Comparison of ENCODE assay signal across 8 mouse cellular contexts in the genomic region with DNA sequence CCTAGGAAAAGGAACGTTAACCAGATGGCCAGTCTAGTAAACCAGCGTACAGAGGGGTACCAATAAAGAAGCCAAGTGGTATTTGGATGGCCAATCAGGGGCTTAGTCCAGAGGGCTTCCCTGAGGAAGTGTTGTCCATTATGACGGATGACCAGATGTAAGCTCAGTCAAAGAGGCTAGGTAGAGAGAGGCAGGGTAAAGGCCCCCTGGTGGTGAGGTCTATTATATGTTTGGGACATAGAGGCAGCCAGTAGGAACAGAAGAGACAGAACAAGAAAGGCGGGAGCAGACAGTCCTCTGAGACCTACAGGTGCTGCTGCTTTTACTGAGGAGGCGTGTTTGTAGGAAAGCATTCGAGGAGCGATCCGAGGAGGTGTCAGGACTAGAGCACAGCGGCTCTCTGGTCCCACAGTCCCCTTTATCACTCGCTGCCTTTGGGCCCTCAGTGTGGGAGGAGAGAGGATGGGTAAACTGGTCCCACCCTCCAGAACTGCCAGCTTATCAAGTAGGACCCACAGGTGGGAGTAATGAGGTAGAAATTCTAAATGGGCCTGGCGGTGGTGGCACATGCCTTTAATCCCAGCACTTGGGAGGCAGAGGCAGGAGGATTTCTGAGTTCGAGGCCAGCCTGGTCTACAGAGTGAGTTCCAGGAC. TPM values are rescaled to one million over a fixed set of nuclear protein-coding genes. Genes with fewer than 3 reads are reported as not detected.
DNase-seq lines count a peak whose midpoint lies in the region; ATAC-seq and TF ChIP-seq lines count a peak whose summit lies in the region.

No protein-coding gene starts in this region.

- intact Hi-C loops in heart, adult 2 months (cut with DNase I): loop anchor here (1.0 to 10.0 kb wide), 4 partner anchors 17 to 153 kb away; no protein-coding TSS in a partner anchor

- no peak for TF ChIP-seq POLR2A in heart, adult 2 months (IDR thresholded peaks at IDR 0.05; ENCODE audit: insufficient read depth, low read depth, low read length)

- no peak overlapping the region for H3K4me3 ChIP-seq in heart, adult 2 months
- H3K4me3 ChIP-seq in heart, embryonic 11.5 days (ENCODE audit: low read depth, low read length): no peak overlapping the region
- no peak overlapping the region for H3K4me3 ChIP-seq in G1E (ENCODE audit: low read depth, low read length)
- H3K4me3 ChIP-seq in liver, embryonic 14.5 days (ENCODE audit: insufficient read depth in 1 of 2, low read depth in 2 of 2, low read length in 2 of 2): no peak overlapping the region

- no peak overlapping the region for H3K9ac ChIP-seq in heart, adult 2 months (ENCODE audit: low read depth, low read length)
- H3K9ac ChIP-seq in heart, embryonic 11.5 days (ENCODE audit: low read depth, low read length): no peak overlapping the region
- no peak overlapping the region for H3K9ac ChIP-seq in liver, embryonic 14.5 days (replicated peaks)

- TF ChIP-seq EP300 in heart, adult 2 months (IDR thresholded peaks at IDR 0.05; ENCODE audit: insufficient read depth, low read depth, low read length): no peak
- TF ChIP-seq EP300 in liver, embryonic 14.5 days (IDR thresholded peaks at IDR 0.05; ENCODE audit: low read depth): 0 out of 2 replicates have a peak, but pooled peaks have one; percentile 27

- H3K27me3 ChIP-seq in heart, adult 2 months (ENCODE audit: control insufficient read depth, insufficient read depth, low read length): no peaks in the 10 kb centered on the region
- no peaks in the 10 kb centered on the region for H3K27me3 ChIP-seq in heart, embryonic 11.5 days (ENCODE audit: control insufficient read depth, insufficient read depth, low read length)
- H3K27me3 ChIP-seq in G1E (ENCODE audit: insufficient read depth, low read length): peaks cover 19% of the 10 kb centered on the region
- H3K27me3 ChIP-seq in liver, embryonic 14.5 days (ENCODE audit: control insufficient read depth, insufficient read depth, low read length): no peaks in the 10 kb centered on the region; the same call in none of the 2 replicates

- DNase-seq in heart, adult 2 months: peak; percentile 47 to 59
- no peak for DNase-seq in G1E (ENCODE audit: low spot score)
- DNase-seq in embryo, embryonic 10 days (ENCODE audit: low spot score): peak; percentile 77
- DNase-seq in liver, embryonic 14.5 days (ENCODE audit: low read depth in 3 of 3, low spot score in 3 of 3): peak; percentile 58 to 70 (median 61)
- peak; percentile 64 to 77 for DNase-seq in spleen, postnatal 10 days (ENCODE audit: low spot score in 2 of 2)
- no peak for DNase-seq in layer of hippocampus, adult 9-10 months (ENCODE audit: low spot score)

- H3K4me2 ChIP-seq in heart, embryonic 11.5 days: no peak overlapping the region
- peak overlapping the region; percentile 11 for H3K4me2 ChIP-seq in liver, embryonic 14.5 days (ENCODE audit: low read depth)

- TF ChIP-seq CTCF in heart, adult 2 months (IDR thresholded peaks at IDR 0.05): peak; percentile 81
- peak; percentile 56 for TF ChIP-seq CTCF in G1E (IDR thresholded peaks at IDR 0.05; ENCODE audit: low read depth, low read length)
- TF ChIP-seq CTCF in liver, embryonic 14.5 days (IDR thresholded peaks at IDR 0.05; ENCODE audit: low read depth): peak; percentile 90

- H3K27ac ChIP-seq in heart, adult 2 months: no peak overlapping the region; the same call in 1 of the 2 replicates
- no peak overlapping the region for H3K27ac ChIP-seq in heart, embryonic 11.5 days (ENCODE audit: low read depth, low read length)
- H3K27ac ChIP-seq in liver, embryonic 14.5 days: no peak overlapping the region

- no peaks in the 10 kb centered on the region for H3K36me3 ChIP-seq in heart, adult 2 months (ENCODE audit: control insufficient read depth, insufficient read depth, low read length)
- H3K36me3 ChIP-seq in heart, embryonic 11.5 days (ENCODE audit: control insufficient read depth, insufficient read depth, low read length): no peaks in the 10 kb centered on the region
- H3K36me3 ChIP-seq in G1E (replicated peaks): no peaks in the 10 kb centered on the region
- no peaks in the 10 kb centered on the region for H3K36me3 ChIP-seq in liver, embryonic 14.5 days (replicated peaks; ENCODE audit: control insufficient read depth, insufficient read depth, low read depth)

- peaks cover 6% of the 10 kb centered on the region for H3K4me1 ChIP-seq in heart, adult 2 months (ENCODE audit: control insufficient read depth, insufficient read depth, low read length)
- peaks cover 21% of the 10 kb centered on the region for H3K4me1 ChIP-seq in heart, embryonic 11.5 days (ENCODE audit: control insufficient read depth, insufficient read depth, low read length)
- H3K4me1 ChIP-seq in G1E (ENCODE audit: insufficient read depth, low read depth, low read length): peaks cover 79% of the 10 kb centered on the region
- H3K4me1 ChIP-seq in liver, embryonic 14.5 days (replicated peaks; ENCODE audit: control insufficient read depth in 2 of 2, insufficient read depth in 2 of 2, low read length in 1 of 2): peaks cover 37 to 41% of the 10 kb centered on the region in 2 experiments

- H3K9me3 ChIP-seq in heart, embryonic 11.5 days (replicated peaks; ENCODE audit: control insufficient read depth, low read length): no peaks in the 10 kb centered on the region
- H3K9me3 ChIP-seq in G1E (replicated peaks): no peaks in the 10 kb centered on the region
- H3K9me3 ChIP-seq in liver, embryonic 14.5 days (ENCODE audit: control insufficient read depth, low read length): no peaks in the 10 kb centered on the region

- WGBS in heart, adult 2 months: 67% methylated on average over 12 of the region's 12 CpGs
- 61% methylated on average over 12 of the region's 12 CpGs for WGBS in heart, embryonic 11.5 days (ENCODE audit: insufficient replicate concordance)
- WGBS in liver, embryonic 14.5 days (ENCODE audit: insufficient replicate concordance): 43% methylated on average over 12 of the region's 12 CpGs

- no peak for ATAC-seq in heart, embryonic 11.5 days (replicated peaks; ENCODE audit: insufficient number of reproducible peaks, low FRiP score, low TSS enrichment)
- ATAC-seq in G1E (ENCODE audit: extremely low read depth, insufficient number of reproducible peaks, low FRiP score, poor library complexity, severe bottlenecking): no peak
- ATAC-seq in inflammation-experienced regulatory T-cells, adult 6 months: peak; percentile 67
- ATAC-seq in liver, embryonic 14.5 days (ENCODE audit: insufficient read depth): peak; percentile 56

- H3K79me2 ChIP-seq in heart, adult 2 months (replicated peaks; ENCODE audit: control insufficient read depth, insufficient read depth, low read length): no peaks in the 10 kb centered on the region

RNA-seq across cellular contexts. Expression of a gene that starts 13.8 kb away (rescaled TPM):
- total RNA-seq in heart, adult 2 months (2021): 10 to 100 TPM; 12.1 to 18.0 TPM
- 12.0 and 13.2 TPM in 2 replicates for polyA plus RNA-seq in heart, adult 2 months (2012; rRNA removed)
- polyA plus RNA-seq in heart, embryonic 11.5 days (2014; fragmentation: Nextera tagmentation; extraction: Ambion mirVana): 22.4 and 22.5 TPM in 2 replicates
- total RNA-seq in G1E (2014; fragmentation: Nextera tagmentation) (not detected in 2 replicates), G1E (2017) (0.16 TPM in 1 of 2 replicates, not detected in the other)
- not detected in 2 replicates for polyA plus RNA-seq in G1E (2012)
- not detected for polyA plus RNA-seq in inflammation-experienced regulatory T-cells, adult 6 months (2017; shearing (Covaris generic))
- 0.51 and 0.92 TPM in 2 replicates for polyA plus RNA-seq in liver, embryonic 14.5 days (2012; rRNA removed)
- 0.47 and 0.51 TPM in 2 replicates for polyA plus RNA-seq in liver, embryonic 14.5 days (2014; fragmentation: Nextera tagmentation; extraction: Ambion mirVana)

RNA-seq across cellular contexts. Expression of a gene that starts 31.7 kb away (rescaled TPM):
- total RNA-seq in heart, adult 2 months (2021): 10 to 100 TPM; 56.5 to 59.8 TPM
- 74.7 and 113 TPM in 2 replicates for polyA plus RNA-seq in heart, adult 2 months (2012; rRNA removed)
- polyA plus RNA-seq in heart, embryonic 11.5 days (2014; fragmentation: Nextera tagmentation; extraction: Ambion mirVana): 95.3 and 98.1 TPM in 2 replicates
- total RNA-seq in G1E (2014; fragmentation: Nextera tagmentation) (20.8 and 21.7 TPM in 2 replicates), G1E (2017) (33.2 and 41.4 TPM in 2 replicates)
- 110 TPM in 2 replicates for polyA plus RNA-seq in G1E (2012)
- under 1 TPM in 1 of 3 experiments, not detected in 2; 0.91 TPM for polyA plus RNA-seq in inflammation-experienced regulatory T-cells, adult 6 months (2017; shearing (Covaris generic))
- polyA plus RNA-seq in liver, embryonic 14.5 days (2012; rRNA removed): 45.6 and 50.6 TPM in 2 replicates
- polyA plus RNA-seq in liver, embryonic 14.5 days (2014; fragmentation: Nextera tagmentation; extraction: Ambion mirVana): 20.7 and 22.6 TPM in 2 replicates

Comparison
In these comparisons a context has a peak if more than half of its experiments do, and no peak if none do; other contexts are left out.
1. DNase-seq: peak in heart, adult 2 months (2 of 2), embryo, embryonic 10 days (single experiment), liver, embryonic 14.5 days (3 of 3) and spleen, postnatal 10 days (2 of 2); none in G1E (single experiment) and layer of hippocampus, adult 9-10 months (single experiment).
2. ATAC-seq: peak in inflammation-experienced regulatory T-cells, adult 6 months (single experiment) and liver, embryonic 14.5 days (single experiment); none in heart, embryonic 11.5 days (single experiment) and G1E (single experiment).
3. RNA of a gene that starts 31.7 kb away (polyA plus RNA-seq): 74.7 to 113 TPM in heart, adult 2 months, 110 TPM in G1E, 95.3 to 98.1 TPM in heart, embryonic 11.5 days and 20.7 to 50.6 TPM in liver, embryonic 14.5 days; 0.91 TPM in inflammation-experienced regulatory T-cells, adult 6 months; every median in the first group is over 10 times any median in the second.
4. Peak in every context shown above with its lines, with median percentiles within 50 percentile points of each other: CTCF ChIP-seq.